Mouse (Mus musculus): ENCODE data around the gene Notch3. TPM values are rescaled to one million over a fixed set of nuclear protein-coding genes. Genes with fewer than 3 reads are reported as not detected.

The Notch3 gene
- total and polyA plus RNA-seq, 3 experiments, result 0.08 to 0.50 TPM; not detected in 1

DNA sequence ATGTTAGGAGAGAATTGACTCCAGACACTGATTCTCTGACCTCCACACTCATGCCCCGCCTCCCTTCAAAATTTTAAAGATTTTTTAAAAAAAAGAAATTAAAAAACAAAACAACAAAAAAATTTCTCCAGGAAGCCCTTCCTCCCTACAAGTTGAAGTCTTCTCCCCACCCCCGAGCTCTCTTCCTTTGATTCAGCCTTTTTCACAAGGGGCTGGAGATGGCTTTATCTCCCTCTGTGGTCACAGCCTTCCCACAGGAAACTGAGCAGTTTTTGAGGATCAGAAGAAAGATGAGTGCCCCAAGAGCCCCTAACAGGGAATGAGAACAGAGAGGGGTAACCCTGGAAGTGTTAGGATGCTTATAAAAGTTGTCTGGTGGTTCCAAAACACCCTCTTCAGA is 5.8 kb upstream of the Notch3 start:
- no peak for DNase-seq (ENCODE audit: low read depth, low spot score)
- H3K4me3 ChIP-seq (ENCODE audit: control insufficient read depth in 1 of 2, insufficient read depth in 1 of 2, low read depth in 2 of 2, low read length in 2 of 2), result no peak overlapping the region
- peaks cover 0 to 35% of the 10 kb centered on the region in 2 experiments; a peak in 2 of 4 replicates for H3K36me3 ChIP-seq (ENCODE audit: control insufficient read depth in 1 of 2, insufficient read depth in 2 of 2, low read length in 2 of 2)
- no peak overlapping the region for H3K9ac ChIP-seq (ENCODE audit: control insufficient read depth, low read depth, low read length, poor library complexity, severe bottlenecking)
- H3K9me3 ChIP-seq (replicated peaks; ENCODE audit: insufficient read depth, low read length), result no peaks in the 10 kb centered on the region
- TF ChIP-seq NRF1 (IDR thresholded peaks at IDR 0.05; ENCODE audit: insufficient read depth, low read depth, low read length, poor library complexity, severe bottlenecking) (no peak), UBTF (IDR thresholded peaks at IDR 0.05; ENCODE audit: borderline replicate concordance, insufficient read depth, low read depth, low read length) (no peak), MXI1 (IDR thresholded peaks at IDR 0.05; ENCODE audit: low read depth, low read length) (no peak), HCFC1 (IDR thresholded peaks at IDR 0.05; ENCODE audit: low read depth, low read length) (no peak), BHLHE40 (IDR thresholded peaks at IDR 0.05; ENCODE audit: borderline replicate concordance, low read depth, low read length) (no peak), MAX (IDR thresholded peaks at IDR 0.05; ENCODE audit: low read length) (no peak), JUND (IDR thresholded peaks at IDR 0.05; ENCODE audit: low read depth, low read length) (no peak)
- no peak overlapping the region for H3K27ac ChIP-seq (ENCODE audit: control insufficient read depth, low read depth, low read length)
- H3K79me2 ChIP-seq (ENCODE audit: control insufficient read depth, insufficient read depth, low read length, poor library complexity), result no peaks in the 10 kb centered on the region
- peaks cover 19 to 37% of the 10 kb centered on the region in 2 experiments for H3K4me1 ChIP-seq (ENCODE audit: control insufficient read depth in 1 of 2, insufficient read depth in 2 of 2, low read length in 2 of 2)
- H3K27me3 ChIP-seq (ENCODE audit: control insufficient read depth in 1 of 2, insufficient read depth in 2 of 2, low read length in 2 of 2), result no peaks in the 10 kb centered on the region

DNA sequence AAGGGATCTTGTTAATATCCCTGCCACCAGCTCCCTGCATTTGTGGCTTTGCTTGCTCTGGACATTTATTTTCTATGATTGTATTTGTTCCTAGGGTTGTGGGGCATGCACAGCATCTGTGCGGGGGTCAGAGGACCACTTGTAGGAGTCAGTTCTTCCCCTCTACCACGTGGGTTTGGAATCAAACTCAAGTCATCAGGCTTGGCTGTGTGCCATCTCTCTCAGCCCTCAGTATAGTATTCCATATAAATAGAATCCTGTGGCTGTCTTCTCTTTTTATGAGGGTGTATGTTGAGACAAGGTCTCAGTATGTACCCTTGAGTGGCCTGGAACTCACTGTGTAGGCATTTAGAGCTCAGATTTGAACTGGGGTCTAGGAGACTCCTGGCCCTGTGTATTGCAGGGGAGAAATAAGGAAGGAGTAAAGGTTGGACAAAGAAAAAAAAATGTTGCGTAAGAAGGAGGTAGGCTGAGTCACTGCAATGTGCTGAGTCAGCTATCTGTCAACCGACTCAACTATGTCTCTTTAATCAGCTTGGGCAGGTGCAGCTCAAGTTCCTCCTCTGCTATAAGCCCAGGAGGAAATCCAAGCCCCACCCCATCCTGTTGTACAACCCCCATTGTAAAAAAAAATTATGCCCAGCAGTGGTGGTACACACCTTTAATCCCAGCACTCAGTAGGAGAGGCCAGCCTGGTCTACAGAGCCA is 3.0 kb upstream of the Notch3 start:
- peaks cover 15 to 34% of the 10 kb centered on the region in 2 experiments for H3K4me1 ChIP-seq (ENCODE audit: control insufficient read depth in 1 of 2, insufficient read depth in 2 of 2, low read length in 2 of 2)
- TF ChIP-seq RCOR1 (IDR thresholded peaks at IDR 0.05; ENCODE audit: low read depth, low read length) (peak; percentile 24), NELFE (IDR thresholded peaks at IDR 0.05; ENCODE audit: low read depth, low read length) (no peak), ETS1 (IDR thresholded peaks at IDR 0.05; ENCODE audit: low read depth, low read length) (peak; percentile 96), MAX (IDR thresholded peaks at IDR 0.05; ENCODE audit: low read length) (peak; percentile 72), SIN3A (IDR thresholded peaks at IDR 0.05; ENCODE audit: low read length) (peak; percentile 68), MYC (IDR thresholded peaks at IDR 0.05; ENCODE audit: low read depth, low read length) (peak; percentile 80), USF1 (IDR thresholded peaks at IDR 0.05; ENCODE audit: low read depth, low read length) (peak; percentile 69), HCFC1 (IDR thresholded peaks at IDR 0.05; ENCODE audit: low read depth, low read length) (no peak), JUND (IDR thresholded peaks at IDR 0.05; ENCODE audit: low read depth, low read length) (peak; percentile 86), MAFK (IDR thresholded peaks at IDR 0.05; ENCODE audit: borderline replicate concordance, low read depth, low read length) (peak; percentile 100), GABPA (IDR thresholded peaks at IDR 0.05; ENCODE audit: low read depth, low read length) (peak; percentile 87), GATA1 (IDR thresholded peaks at IDR 0.05; ENCODE audit: low read depth, low read length) (peak; percentile 90), ZNF384 (IDR thresholded peaks at IDR 0.05; ENCODE audit: low read depth, low read length) (peak; percentile 93), TCF12 (IDR thresholded peaks at IDR 0.05; ENCODE audit: low read depth, low read length) (peak; percentile 87), ELF1 (IDR thresholded peaks at IDR 0.05; ENCODE audit: low read depth, low read length) (no peak), EP300 (IDR thresholded peaks at IDR 0.05; ENCODE audit: low read depth in 1 of 2, low read length in 2 of 2) (peak; percentile 93 to 96), SMC3 (IDR thresholded peaks at IDR 0.05; ENCODE audit: low read depth, low read length) (0 out of 2 replicates have a peak, but pooled peaks have one; percentile 4), TAL1 (IDR thresholded peaks at IDR 0.05; ENCODE audit: low read length) (peak; percentile 70), MYB (IDR thresholded peaks at IDR 0.05; ENCODE audit: low read depth, low read length) (peak; percentile 83), CTCF (IDR thresholded peaks at IDR 0.05 in 2 of 3, conservative IDR thresholded peaks at IDR 0.05 in 1 of 3; ENCODE audit: control insufficient read depth in 1 of 3, insufficient read depth in 1 of 3, low read depth in 2 of 3, low read length in 3 of 3, poor library complexity in 1 of 3, severe bottlenecking in 1 of 3) (no peak), E2F4 (IDR thresholded peaks at IDR 0.05; ENCODE audit: borderline replicate concordance, low read depth, low read length) (no peak), MXI1 (IDR thresholded peaks at IDR 0.05; ENCODE audit: low read depth, low read length) (peak; percentile 58; the same call in 1 of the 2 replicates), POLR2A (IDR thresholded peaks at IDR 0.05; ENCODE audit: control insufficient read depth in 1 of 2, insufficient read depth in 1 of 2, low read depth in 1 of 2, low read length in 2 of 2, poor library complexity in 1 of 2) (peak in 1 of 2 experiments; percentile 41; a peak in 1 of 4 replicates)
- peaks cover 0 to 27% of the 10 kb centered on the region in 2 experiments; a peak in 2 of 4 replicates for H3K36me3 ChIP-seq (ENCODE audit: control insufficient read depth in 1 of 2, insufficient read depth in 2 of 2, low read length in 2 of 2)
- peak; percentile 96 for DNase-seq (ENCODE audit: low read depth, low spot score)
- H3K27me3 ChIP-seq (ENCODE audit: control insufficient read depth in 1 of 2, insufficient read depth in 2 of 2, low read length in 2 of 2), result no peaks in the 10 kb centered on the region
- no peaks in the 10 kb centered on the region for H3K9me3 ChIP-seq (replicated peaks; ENCODE audit: insufficient read depth, low read length)
- no peaks in the 10 kb centered on the region for H3K79me2 ChIP-seq (ENCODE audit: control insufficient read depth, insufficient read depth, low read length, poor library complexity)
- peak overlapping the region; percentile 84 for H3K27ac ChIP-seq (ENCODE audit: control insufficient read depth, low read depth, low read length)
- no peak overlapping the region for H3K4me3 ChIP-seq (ENCODE audit: control insufficient read depth in 1 of 2, insufficient read depth in 1 of 2, low read depth in 2 of 2, low read length in 2 of 2)
- H3K9ac ChIP-seq (ENCODE audit: control insufficient read depth, low read depth, low read length, poor library complexity, severe bottlenecking), result peak overlapping the region; percentile 11; the same call in 1 of the 2 replicates

Data from MEL (cell line).